In the genomic region with DNA sequence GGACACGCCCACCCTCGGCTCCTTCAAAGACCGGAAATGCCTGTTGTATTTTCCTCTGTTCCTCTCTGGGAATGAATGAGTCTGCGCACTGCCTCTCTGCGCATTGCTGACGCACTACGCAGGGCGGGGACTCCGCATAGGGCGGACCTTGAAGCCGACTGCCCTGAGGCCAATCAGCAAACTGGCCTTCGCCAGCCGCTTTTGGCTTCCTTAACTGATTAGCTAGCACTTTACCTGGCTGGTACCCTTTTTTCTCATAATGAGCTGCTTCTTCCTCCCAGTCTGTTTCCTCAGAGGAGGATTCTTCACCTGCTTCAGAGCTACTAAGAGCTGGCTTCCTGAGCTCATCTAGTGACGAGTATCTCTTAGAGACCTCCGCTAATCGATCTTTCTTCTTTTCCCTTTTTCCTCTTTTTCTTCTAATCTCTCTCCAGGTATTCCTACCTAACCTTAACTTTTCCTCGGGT, we compare ENCODE assay signal across 15 mouse cellular contexts. TPM values are rescaled to one million over a fixed set of nuclear protein-coding genes. Genes with fewer than 3 reads are reported as not detected.
DNase-seq lines count a peak whose midpoint lies in the region; TF ChIP-seq lines count a peak whose summit lies in the region.
"Not testable (repeated sequence)": the region's sequence is repeated elsewhere in the genome, so short reads cannot be mapped to it uniquely, and the experiment has no call there.
"Had no signal": no experiment of that assay in that cellular context is flagged by ENCODE, and none has a peak within 500 bp of the region (broad histone marks: within the 10 kb centered on the region; RNA-seq: fewer than 3 reads in every experiment).

No protein-coding gene starts in this region.

- 83% methylated on average over 9 of the region's 17 CpGs for WGBS in lung, adult 2 months

- not testable (repeated sequence) for H3K4me1 ChIP-seq in lung, adult 2 months (ENCODE audit: control insufficient read depth, insufficient read depth, low read length)

- H3K4me3 ChIP-seq in lung, adult 2 months (replicated peaks; ENCODE audit: extremely low read depth, low read depth, low read length), result not testable (repeated sequence)

- TF ChIP-seq POLR2A in lung, adult 2 months (IDR thresholded peaks at IDR 0.05; ENCODE audit: borderline replicate concordance, extremely low read depth, low read depth, low read length), result not testable (repeated sequence)

- DNase-seq in cerebellum, adult 18-20 months, result peak; percentile 5 to 30
- DNase-seq in gastrocnemius, adult 18-20 months (ENCODE audit: low spot score), result peak; percentile 63
- peak; percentile 33 for DNase-seq in heart, postnatal 4 days
- peak; percentile 34 for DNase-seq in layer of hippocampus, adult 9-11 months
- DNase-seq in lung, adult 2 months, result peak; percentile 23
- DNase-seq in right cerebral cortex, postnatal 10 days (ENCODE audit: low spot score in 2 of 2), result peak; percentile 21 to 48
- peak; percentile 26 for DNase-seq in thymus, postnatal 14 days

- TF ChIP-seq CTCF in lung, adult 2 months (IDR thresholded peaks at IDR 0.05; ENCODE audit: insufficient read depth, low read length), result not testable (repeated sequence)

RNA-seq across cellular contexts. Expression of gene Pramef17, which starts 6.7 kb away (rescaled TPM):
- not detected for total RNA-seq in gastrocnemius, adult 18-20 months (2021)
- not detected for total RNA-seq in heart, postnatal 4 days (2021)
- polyA plus RNA-seq in lung, adult 2 months (2012; rRNA removed), result not detected in 2 replicates
- total RNA-seq: left cerebral cortex, postnatal 10 days had no signal
- polyA plus RNA-seq: embryonic facial prominence, embryonic 13.5 days; forebrain, embryonic 14.5 days; heart, embryonic 13.5 days; liver, embryonic 15.5 days; midbrain, embryonic 10.5 days; neural tube, embryonic 11.5 days; small intestine, adult 2 months had no signal

RNA-seq across cellular contexts. Expression of gene Gm13101, which starts 20.8 kb away (rescaled TPM):
- not detected for total RNA-seq in gastrocnemius, adult 18-20 months (2021)
- total RNA-seq in heart, postnatal 4 days (2021), result not detected
- not detected in 2 replicates for polyA plus RNA-seq in lung, adult 2 months (2012; rRNA removed)
- total RNA-seq: left cerebral cortex, postnatal 10 days had no signal
- polyA plus RNA-seq: embryonic facial prominence, embryonic 13.5 days; forebrain, embryonic 14.5 days; heart, embryonic 13.5 days; liver, embryonic 15.5 days; midbrain, embryonic 10.5 days; neural tube, embryonic 11.5 days; small intestine, adult 2 months had no signal

RNA-seq across cellular contexts. Expression of gene Pramef25, which starts 36.7 kb away (rescaled TPM):
- not detected for total RNA-seq in gastrocnemius, adult 18-20 months (2021)
- total RNA-seq in heart, postnatal 4 days (2021), result not detected
- not detected in 2 replicates for polyA plus RNA-seq in lung, adult 2 months (2012; rRNA removed)
- total RNA-seq: left cerebral cortex, postnatal 10 days had no signal
- polyA plus RNA-seq: embryonic facial prominence, embryonic 13.5 days; forebrain, embryonic 14.5 days; heart, embryonic 13.5 days; liver, embryonic 15.5 days; midbrain, embryonic 10.5 days; neural tube, embryonic 11.5 days; small intestine, adult 2 months had no signal
